Mouse (Mus musculus): ENCODE data around the gene Vmn1r73.

The Vmn1r73 gene

GRCm38 (mm10) chr7:11729966-11730365 lies at the start of gene Vmn1r73:
Gene Vmn1r73 (plus strand): TSS chr7:11730266.
- no peak for DNase-seq (ENCODE audit: low read depth, low spot score)
